Mouse (Mus musculus) midbrain, postnatal 0 days (tissue): ENCODE results near the gene Magi2. TPM values are rescaled to one million over a fixed set of nuclear protein-coding genes. Genes with fewer than 3 reads are reported as not detected.

Source experiments
- ATAC-seq: fragments of 200-750 bp; cut with Nextera tagmentation; 2 replicates; pipeline ENCODE4 v1.8.0; 2017; ENCODE audit warnings: moderate number of reproducible peaks, mild to moderate bottlenecking, moderate TSS enrichment, moderate library complexity; ENCODE audit not compliant: low FRiP score
- DNase-seq: peaks from one replicate; pipeline ENCODE4 v3.0.0-alpha.2; 2015; ENCODE audit warnings: low spot score
- H3K27ac ChIP-seq: fragments of 300-500 bp; sonication (generic); 2 replicates; pipeline ENCODE4 v1.5.1; 2014; ENCODE audit warnings: low read depth, mild to moderate bottlenecking, low read length, mixed read lengths
- H3K27me3 ChIP-seq: fragments of 300-500 bp; sonication (generic); 2 replicates; pipeline ENCODE4 v1.6.1; 2014; ENCODE audit warnings: low read length, control low read depth, mixed read lengths; ENCODE audit not compliant: insufficient read depth
- H3K36me3 ChIP-seq: fragments of 300-500 bp; sonication (generic); 2 replicates; pipeline ENCODE4 v1.6.1; 2014; ENCODE audit warnings: low read length, control low read depth, mixed read lengths; ENCODE audit not compliant: insufficient read depth
- H3K4me1 ChIP-seq: fragments of 300-500 bp; sonication (generic); 2 replicates; pipeline ENCODE4 v1.6.1; 2014; ENCODE audit warnings: mild to moderate bottlenecking, control low read depth, antibody characterized with exemption, low read length, mixed read lengths; ENCODE audit not compliant: insufficient read depth
- H3K4me2 ChIP-seq: fragments of 300-500 bp; sonication (generic); 2 replicates; pipeline ENCODE4 v1.6.1; 2014; ENCODE audit warnings: low read depth, mild to moderate bottlenecking, low read length, mixed read lengths; ENCODE audit not compliant: poor library complexity, severe bottlenecking
- H3K4me3 ChIP-seq: fragments of 300-500 bp; sonication (generic); 2 replicates; pipeline ENCODE4 v1.5.1; 2014; ENCODE audit warnings: low read depth, mild to moderate bottlenecking, low read length, moderate library complexity
- H3K9ac ChIP-seq: fragments of 300-500 bp; sonication (generic); replicated peaks from 2 replicates; pipeline ENCODE4 v1.6.1; 2014; ENCODE audit warnings: mild to moderate bottlenecking, low read length, moderate library complexity, mixed read lengths; ENCODE audit not compliant: poor library complexity, severe bottlenecking
- H3K9me3 ChIP-seq: fragments of 300-500 bp; sonication (generic); 2 replicates; pipeline ENCODE4 v1.6.1; 2016; ENCODE audit warnings: low read length, control low read depth
- CTCF ChIP-seq: IDR thresholded peaks from 2 replicates; pipeline ENCODE4 v1.5.1; 2016; ENCODE audit warnings: antibody characterized with exemption, mild to moderate bottlenecking
- WGBS: fragments of 180-500 bp; shearing (Covaris S2); extraction: QIAGEN DNeasy Blood & Tissue Kit; methylation state at CpG from one replicate; pipeline ENCODE4 v1.1.7; 2014; 5-methylcytosine and 5-hydroxymethylcytosine counted together
- polyA plus RNA-seq: library from polyadenylated mRNA; unstranded; fragments of >200 nt; fragmentation: Nextera tagmentation; extraction: Ambion mirVana; gene quantifications from 2 replicates; pipeline ENCODE4 v1.2.1, GENCODE M21; 2015
- total RNA-seq: library from RNA; depleted of rRNA; stranded (reverse); fragments of >200 nt; gene quantifications from 2 replicates; pipeline ENCODE4 v1.2.3, GENCODE M21; 2014

Magi2 gene
- total and polyA plus RNA-seq, 2 experiments from 2014 or later: 20.0 to 59.3 TPM

DNA sequence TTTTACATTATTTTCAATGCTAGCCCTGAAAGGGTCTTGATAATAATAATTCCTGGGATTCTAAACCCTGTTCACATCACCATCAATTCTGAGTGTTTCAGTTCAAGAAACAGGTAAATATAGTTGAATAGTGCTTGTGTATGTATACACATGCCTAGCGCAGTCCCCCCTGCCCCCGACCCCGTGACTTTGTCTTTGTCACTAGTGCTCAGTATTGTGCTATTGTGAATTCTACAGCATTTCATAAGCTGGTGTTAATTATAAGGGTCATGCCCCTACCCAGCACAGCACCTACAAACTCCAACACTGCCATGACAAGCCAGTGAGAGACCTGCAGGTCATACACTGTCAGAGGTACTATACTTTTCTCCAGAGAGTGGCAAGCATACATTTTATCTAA lies 520.8 kb downstream of the Magi2 start:
- H3K4me1 ChIP-seq: no peaks in the 10 kb centered on the region
- no peak overlapping the region for H3K4me3 ChIP-seq
- DNase-seq (no peak), ATAC-seq (no peak)
- TF ChIP-seq CTCF: no peak
- 43% methylated on average over 3 of the region's 3 CpGs for WGBS
- peak overlapping the region; percentile 49; the same call in 1 of the 2 replicates for H3K4me2 ChIP-seq
- no peaks in the 10 kb centered on the region for H3K36me3 ChIP-seq
- H3K27ac ChIP-seq: no peak overlapping the region
- H3K9ac ChIP-seq: no peak overlapping the region
- no peaks in the 10 kb centered on the region for H3K9me3 ChIP-seq
- H3K27me3 ChIP-seq: no peaks in the 10 kb centered on the region

DNA sequence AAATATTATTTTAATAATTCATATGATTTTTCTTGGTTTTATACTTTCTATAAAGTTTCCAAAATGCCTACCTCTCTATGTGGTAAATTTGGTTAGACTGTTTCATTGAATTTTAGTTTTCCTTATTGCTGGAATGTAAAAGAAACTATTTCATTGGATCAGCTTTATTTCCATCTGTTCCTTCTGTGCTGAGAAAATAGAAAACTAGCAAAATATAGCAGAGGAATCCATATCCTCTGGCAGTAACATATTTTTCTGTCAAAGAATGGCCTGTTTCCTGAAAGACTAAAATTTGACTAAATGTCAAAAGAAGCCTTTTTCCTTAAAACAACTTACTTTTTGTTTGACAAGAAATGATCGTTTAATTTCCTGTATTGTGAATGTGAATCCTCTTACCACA lies 552.4 kb downstream of the Magi2 start:
- ATAC-seq: no peak
- WGBS: 87% methylated on average over 1 of the region's 1 CpGs

GRCm38 (mm10) chr5:19780076-19780475 lies 553.2 kb downstream of the Magi2 start:
- WGBS: 77% methylated on average over 2 of the region's 2 CpGs

More for the DNA sequence above, 552.4 kb downstream of the Magi2 start:
- Histone ChIP-seq H3K4me3 (no peak overlapping the region), H3K4me2 (no peak overlapping the region), H3K4me1 (no peaks in the 10 kb centered on the region), H3K9ac (no peak overlapping the region), H3K27me3 (no peaks in the 10 kb centered on the region), H3K27ac (no peak overlapping the region), H3K36me3 (no peaks in the 10 kb centered on the region), H3K9me3 (no peaks in the 10 kb centered on the region)
- no peak for TF ChIP-seq CTCF
- no peak for DNase-seq

DNA sequence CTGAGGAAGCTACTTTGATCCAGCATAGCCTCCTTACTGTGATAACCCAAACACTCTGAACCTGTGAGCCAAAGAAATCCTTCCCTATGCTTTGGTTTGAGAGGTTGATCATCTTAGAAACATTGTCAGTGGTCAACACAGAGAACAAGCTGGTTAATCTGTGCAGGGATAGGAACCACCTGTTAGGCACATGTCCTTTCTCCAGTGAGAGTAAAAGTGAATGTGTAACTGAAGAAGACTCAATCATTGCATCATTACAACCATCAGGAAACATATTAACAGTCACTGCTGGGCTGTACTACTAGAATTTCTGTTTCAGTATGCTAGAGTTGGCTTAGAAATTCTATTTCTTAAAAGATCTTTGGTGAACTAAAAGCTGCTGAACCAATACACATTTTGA lies 558.5 kb downstream of the Magi2 start:
- DNase-seq (no peak), ATAC-seq (no peak)
- TF ChIP-seq CTCF: no peak
- H3K9me3 ChIP-seq: no peaks in the 10 kb centered on the region
- no peak overlapping the region for H3K4me3 ChIP-seq
- no peak overlapping the region for H3K27ac ChIP-seq
- no peaks in the 10 kb centered on the region for H3K36me3 ChIP-seq
- H3K4me2 ChIP-seq: no peak overlapping the region
- no peak overlapping the region for H3K9ac ChIP-seq
- no peaks in the 10 kb centered on the region for H3K4me1 ChIP-seq
- no peaks in the 10 kb centered on the region for H3K27me3 ChIP-seq

More at GRCm38 (mm10) chr5:19780076-19780475, 553.2 kb downstream of the Magi2 start:
- Histone ChIP-seq H3K36me3 (no peaks in the 10 kb centered on the region), H3K4me3 (no peak overlapping the region), H3K27ac (no peak overlapping the region), H3K9me3 (no peaks in the 10 kb centered on the region), H3K4me2 (no peak overlapping the region), H3K9ac (no peak overlapping the region), H3K4me1 (no peaks in the 10 kb centered on the region), H3K27me3 (no peaks in the 10 kb centered on the region)
- DNase-seq: peak; percentile 65
- no peak for TF ChIP-seq CTCF
- no peak for ATAC-seq

DNA sequence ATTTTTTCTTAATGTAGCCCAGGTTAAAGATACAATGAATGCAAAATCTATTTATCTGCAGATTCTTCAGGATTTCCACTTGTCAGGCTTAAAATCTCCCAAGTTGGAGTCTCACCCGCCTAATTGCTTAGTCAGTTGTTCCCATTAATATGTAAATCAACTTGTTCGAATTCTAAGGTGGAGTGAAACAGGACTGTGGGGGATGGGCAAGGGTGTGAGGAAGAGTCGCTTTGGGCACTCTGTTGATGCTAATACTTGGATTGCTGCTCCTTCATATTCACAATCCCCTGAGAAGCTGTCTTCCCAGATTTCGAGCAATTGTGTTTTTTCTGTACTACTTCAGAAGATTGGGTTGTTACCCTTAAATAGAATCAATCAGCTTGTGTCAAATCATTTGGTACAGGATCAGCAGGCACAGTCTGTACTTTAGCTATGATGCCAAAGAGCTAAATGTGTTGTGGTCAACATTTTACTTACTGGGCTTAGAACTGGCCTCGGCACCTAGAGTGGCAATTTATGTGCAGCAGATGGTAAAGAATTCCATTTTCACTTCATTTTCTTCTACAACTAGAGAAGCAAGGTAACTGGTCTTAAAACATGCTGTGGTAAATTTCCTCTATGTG lies 560.8 kb downstream of the Magi2 start:
- ATAC-seq: no peak
- DNase-seq: no peak
- no peak overlapping the region for H3K4me3 ChIP-seq

GRCm38 (mm10) chr5:19803052-19803769 lies 576.4 kb downstream of the Magi2 start:
- Histone ChIP-seq H3K4me1 (no peaks in the 10 kb centered on the region), H3K27me3 (no peaks in the 10 kb centered on the region), H3K9ac (no peak overlapping the region), H3K36me3 (no peaks in the 10 kb centered on the region), H3K9me3 (no peaks in the 10 kb centered on the region), H3K27ac (no peak overlapping the region), H3K4me3 (no peak overlapping the region), H3K4me2 (no peak overlapping the region)
- no peak for ATAC-seq
- TF ChIP-seq CTCF: no peak
- no peak for DNase-seq
- 43% methylated on average over 5 of the region's 5 CpGs for WGBS

More for the DNA sequence above, 560.8 kb downstream of the Magi2 start:
- Histone ChIP-seq H3K9ac (no peak overlapping the region), H3K36me3 (no peaks in the 10 kb centered on the region), H3K27ac (no peak overlapping the region), H3K27me3 (no peaks in the 10 kb centered on the region), H3K9me3 (no peaks in the 10 kb centered on the region), H3K4me2 (no peak overlapping the region), H3K4me1 (no peaks in the 10 kb centered on the region)
- WGBS: 17% methylated on average over 5 of the region's 5 CpGs
- no peak for TF ChIP-seq CTCF
